Mouse (Mus musculus): Measurements from ENCODE around the gene Lrrc29. TPM values are rescaled to one million over a fixed set of nuclear protein-coding genes. Genes with fewer than 3 reads are reported as not detected.

Gene Lrrc29
- 6.0 to 7.9 TPM (median 7.3 TPM) in 4 replicates for total RNA-seq (2023)

DNA sequence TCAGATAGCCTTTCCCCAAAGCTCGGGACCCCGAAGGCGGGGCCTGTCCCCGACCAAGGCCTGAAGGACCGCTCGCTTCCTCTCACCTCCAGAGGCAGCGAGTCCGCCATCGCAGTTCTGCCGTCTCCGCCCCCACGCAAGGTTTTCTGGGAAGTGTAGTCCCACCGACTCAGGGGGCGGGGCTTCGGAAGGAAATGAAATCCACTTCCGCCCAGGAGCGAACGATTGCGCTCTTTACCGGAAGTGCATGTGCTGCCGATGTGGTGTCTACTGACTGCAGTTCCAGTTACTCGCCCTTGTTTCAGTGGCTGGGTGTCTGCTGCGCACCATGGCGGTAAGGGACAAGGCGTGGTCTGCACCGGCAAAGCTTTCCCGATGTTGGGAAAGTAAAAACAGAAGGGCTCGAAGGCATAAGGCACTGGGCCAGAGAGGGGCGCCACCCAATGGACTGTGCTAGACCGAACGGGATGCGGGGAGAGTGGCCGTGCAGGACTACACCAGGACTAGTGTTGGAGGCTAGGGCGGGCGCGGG lies at the start of gene Lrrc29, which contains the start of gene Tmem208:
Lrrc29 (minus strand) TSS at position 138 of the 532 bp plus-strand sequence.
Tmem208 (plus strand) TSS at position 214 of the 532 bp plus-strand sequence.

DNA sequence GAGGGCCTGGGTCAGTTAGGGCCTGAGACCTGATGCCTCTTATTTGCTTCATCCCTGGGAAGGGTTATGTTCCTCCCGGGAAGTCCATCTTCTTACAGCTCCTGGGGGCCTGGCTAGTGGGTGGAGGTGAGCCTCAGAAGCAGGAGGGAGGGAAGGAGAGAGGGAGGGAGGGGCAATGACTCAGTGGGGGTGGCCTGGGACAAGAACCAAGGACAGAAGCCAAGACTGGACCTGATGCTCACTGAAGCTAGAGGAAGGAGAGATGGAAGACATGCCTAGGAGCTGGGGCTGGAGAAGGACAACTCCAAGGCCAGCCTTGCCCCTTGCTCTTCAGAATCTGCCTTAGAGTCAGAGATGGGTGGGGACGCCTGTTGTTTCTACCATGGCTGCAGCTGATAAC lies 47.0 kb upstream of the Lrrc29 start, which contains the start of gene Plekhg4:
Plekhg4 (plus strand) TSS at position 243 of the 400 bp plus-strand sequence.

DNA sequence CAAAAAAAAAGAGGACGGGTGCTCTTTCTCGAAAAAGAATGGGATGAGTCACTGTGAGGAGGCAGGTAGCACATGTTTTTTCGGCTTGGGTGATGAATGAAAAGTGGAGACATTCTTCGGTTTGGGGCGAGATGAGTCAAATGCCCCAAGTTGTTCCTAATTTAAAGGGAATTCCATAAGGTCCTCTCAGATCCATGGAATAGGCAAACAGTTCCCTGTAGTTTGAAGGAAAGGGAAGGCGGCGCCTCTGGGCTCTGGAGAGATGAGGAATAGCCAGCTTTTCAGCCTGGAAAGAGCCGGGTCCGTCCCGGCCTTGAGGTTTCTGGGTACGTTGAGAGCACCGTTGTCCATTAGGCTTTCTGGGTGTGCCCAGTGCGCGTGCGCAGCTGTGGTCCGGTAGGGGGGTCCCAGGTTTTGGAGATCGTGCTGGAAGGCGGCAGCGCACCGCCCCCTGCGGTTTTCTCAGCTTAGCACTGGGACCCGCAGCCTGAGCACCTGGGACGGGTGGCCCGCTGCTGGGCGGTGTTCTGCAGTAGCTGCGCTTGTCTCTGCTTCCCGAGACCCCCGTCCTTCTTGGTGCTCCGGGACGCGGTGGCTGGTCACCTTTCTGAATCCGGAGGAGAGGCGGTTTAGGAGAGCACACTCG lies 22.5 kb upstream of the Lrrc29 start, which contains the start of gene Slc9a5:
Slc9a5 (plus strand) TSS at position 394 of the 646 bp plus-strand sequence.

DNA sequence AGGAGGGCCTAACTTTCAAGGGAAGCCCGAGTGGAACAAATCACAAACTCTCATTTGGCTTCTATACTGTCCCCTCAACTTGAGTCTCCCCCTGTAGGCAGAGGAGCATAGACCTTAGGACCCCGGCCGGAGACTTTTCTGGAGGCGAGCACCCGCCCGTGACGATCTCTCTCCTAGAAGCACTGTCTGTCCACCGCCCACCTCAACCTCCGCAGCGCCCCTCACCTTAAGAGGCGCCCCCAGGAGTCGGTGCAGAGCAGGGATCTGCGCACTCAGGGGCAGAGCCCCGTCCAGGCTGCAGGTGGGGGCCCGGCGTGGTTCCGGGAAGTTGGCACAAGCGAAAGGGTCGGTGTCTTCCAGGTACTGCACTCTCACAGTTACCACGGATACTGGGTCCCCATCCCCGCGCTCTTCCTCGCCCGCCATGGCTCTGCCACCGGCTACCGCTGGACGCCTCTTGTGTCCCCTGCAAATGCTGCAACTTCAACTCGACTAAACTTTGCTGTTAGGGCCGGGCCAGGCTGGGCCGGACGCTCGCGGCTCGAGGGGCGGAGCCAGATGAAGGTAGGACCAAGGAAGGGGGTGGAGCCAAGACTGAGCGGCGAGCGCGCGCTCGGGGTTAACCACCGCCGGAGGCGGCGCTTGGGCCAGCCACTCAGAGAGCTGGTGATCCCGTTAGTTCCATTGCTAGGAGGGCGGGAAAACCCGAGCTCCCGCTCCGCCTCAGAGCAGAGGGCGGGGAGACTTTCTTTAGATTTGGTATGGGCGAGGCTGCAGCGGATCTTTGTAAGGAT lies 21.5 kb upstream of the Lrrc29 start, which contains the start of gene Fhod1:
Fhod1 (minus strand) TSS at position 526 of the 794 bp plus-strand sequence.

DNA sequence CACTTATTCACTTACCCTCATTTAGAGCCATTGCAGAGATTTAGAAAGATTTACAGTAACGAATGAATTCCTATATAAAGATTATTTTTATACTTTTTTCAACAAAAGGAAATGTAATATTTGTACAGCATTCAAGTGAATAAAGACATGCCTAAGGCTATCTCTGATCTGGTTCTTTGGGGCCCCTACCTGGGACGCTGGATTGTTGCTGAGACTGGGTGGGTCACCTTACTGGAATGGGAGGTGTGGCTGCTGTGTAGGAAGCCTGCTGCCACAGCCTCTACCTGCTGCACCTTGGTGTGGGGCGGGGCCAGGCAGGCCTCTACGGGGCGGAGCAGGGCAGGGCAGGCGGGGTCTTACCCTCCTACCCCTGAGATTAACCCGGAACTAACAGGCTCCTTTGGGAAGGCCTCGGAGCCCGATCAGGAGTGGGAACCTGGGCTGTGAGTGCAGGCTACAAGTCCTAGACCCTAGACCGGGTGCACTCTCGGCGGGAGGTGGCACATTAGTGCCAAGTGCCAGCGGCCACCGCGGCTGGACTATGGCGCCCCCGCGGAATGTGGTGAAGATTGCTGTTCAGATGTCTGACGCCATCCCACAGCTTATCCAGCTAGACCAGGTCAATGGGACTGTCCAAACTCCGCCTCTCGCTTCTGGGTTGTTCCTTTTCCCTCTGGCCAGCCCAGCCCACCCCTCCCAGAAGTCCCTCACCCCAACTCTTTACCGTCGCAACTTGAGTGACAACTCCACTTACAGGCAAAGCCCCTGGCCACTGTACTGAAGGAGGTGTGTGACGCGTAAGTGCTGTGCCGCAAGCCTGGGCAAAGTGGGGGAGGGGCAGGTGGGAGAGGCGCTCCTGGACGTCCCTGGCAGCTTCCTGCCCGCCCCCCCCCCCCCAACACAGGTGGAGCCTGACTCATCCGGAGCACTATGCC lies 20.6 kb downstream of the Lrrc29 start, which contains the start of gene Elmo3:
Elmo3 (plus strand) TSS at position 391 of the 935 bp plus-strand sequence.

DNA sequence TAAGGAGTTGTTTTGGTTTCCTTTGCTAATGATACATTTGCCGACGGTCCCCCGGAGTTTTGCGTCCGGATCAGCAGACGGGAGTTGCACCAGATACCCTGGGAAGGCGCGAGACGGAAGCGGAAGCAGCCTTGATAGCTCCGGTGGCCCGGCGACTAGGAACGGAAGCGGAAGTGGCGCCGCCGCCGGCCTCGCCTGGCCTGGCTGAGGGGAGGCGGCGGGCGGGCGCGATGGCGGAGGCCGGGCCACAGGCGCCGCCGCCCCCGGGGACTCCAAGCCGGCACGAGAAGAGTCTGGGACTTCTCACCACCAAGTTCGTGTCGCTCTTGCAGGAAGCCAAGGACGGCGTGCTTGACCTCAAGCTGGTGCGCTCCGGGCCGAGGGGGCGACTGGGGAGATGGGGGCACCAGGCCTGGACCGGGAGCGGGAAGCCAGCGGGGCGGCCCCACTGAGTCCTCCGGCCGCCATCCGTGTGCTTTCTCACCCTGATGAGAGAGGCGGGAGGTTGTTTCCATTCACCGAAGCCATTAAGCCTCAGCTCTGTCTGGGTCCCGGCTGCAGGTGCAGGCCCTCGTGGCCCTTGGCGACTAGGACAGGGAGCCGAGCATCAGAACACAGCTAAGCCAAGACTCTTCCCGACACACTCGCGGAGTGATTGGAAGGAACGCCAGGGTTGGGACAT lies 28.4 kb downstream of the Lrrc29 start, which contains the start of gene E2f4:
E2f4 (plus strand) TSS at position 153 of the 682 bp plus-strand sequence.

GRCm38 (mm10) chr8:105295895-105296573 lies 30.0 kb downstream of the Lrrc29 start, which contains the start of gene Exoc3l:
Gene Exoc3l, minus strand, starts transcription at chr8:105296101.

DNA sequence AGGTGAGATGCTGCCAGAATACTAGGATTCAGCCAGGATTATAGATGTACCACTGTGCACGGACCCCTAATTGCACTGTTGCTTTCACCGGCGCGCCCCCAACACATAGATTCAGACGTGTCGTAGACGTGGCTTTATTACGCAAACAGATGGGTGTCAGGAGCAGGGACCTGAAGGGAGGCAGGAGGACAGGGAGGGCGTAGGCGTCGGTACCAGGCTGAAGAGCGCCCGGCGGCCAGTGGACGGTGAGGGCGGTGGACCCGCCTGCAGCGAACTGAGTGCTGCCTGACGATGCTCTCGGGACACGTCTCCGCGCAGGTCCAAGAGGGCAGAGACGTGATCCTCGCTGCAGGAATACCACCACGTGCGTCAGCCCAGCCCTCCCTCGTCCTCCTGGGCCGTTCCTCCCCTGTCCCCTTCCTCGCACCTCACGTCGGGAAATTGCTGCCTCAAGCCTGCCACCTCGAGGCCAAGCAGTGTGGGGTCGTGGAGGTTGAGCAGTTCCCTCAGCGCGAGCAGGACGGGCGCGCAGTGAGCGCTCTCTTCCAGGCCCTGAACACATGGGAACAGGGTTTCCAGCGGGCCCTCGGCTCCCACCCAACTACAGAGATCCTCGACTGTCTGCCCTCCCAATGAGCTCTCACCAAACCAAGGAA lies 36.1 kb downstream of the Lrrc29 start, which contains the start of gene 4931428F04Rik:
4931428F04Rik (minus strand) TSS at position 60 of the 656 bp plus-strand sequence.

GRCm38 (mm10) chr8:105275840-105276239 lies 50.2 kb downstream of the Lrrc29 start, which contains the start of gene Nol3:
Gene Nol3, plus strand, starts transcription at chr8:105276140.

DNA sequence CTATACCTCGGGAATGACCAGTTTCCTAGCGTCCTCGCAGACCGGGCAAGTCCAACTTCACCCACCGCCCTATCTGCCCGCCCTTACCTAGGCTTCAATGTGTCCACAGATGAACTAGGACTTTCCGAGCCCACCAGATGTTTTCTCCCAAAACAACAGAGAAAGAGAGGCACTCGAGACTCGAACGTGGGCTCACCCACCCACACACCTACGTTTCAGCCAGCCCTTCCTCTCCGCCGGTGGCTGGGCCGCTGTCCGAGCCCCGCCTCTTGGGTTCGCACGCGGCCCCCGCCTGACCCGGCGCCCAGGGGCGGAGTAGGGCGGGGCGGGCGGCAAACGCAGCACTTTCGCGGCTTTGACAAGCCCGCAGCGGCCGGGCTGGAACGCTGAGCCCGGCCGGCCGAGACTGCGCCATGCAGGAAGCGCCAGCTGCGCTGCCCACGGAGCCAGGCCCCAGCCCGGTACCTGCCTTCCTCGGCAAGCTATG lies 56.6 kb downstream of the Lrrc29 start, which contains the start of gene Hsf4:
Hsf4 (plus strand) TSS at position 341 of the 487 bp plus-strand sequence.

GRCm38 (mm10) chr8:105264024-105264982 lies 61.8 kb downstream of the Lrrc29 start, which contains the start of the genes Tradd and Fbxl8:
Gene Tradd, minus strand, starts transcription at chr8:105264609.
Gene Fbxl8, plus strand, starts transcription at chr8:105264648.

Other genes with a start within 250 kb of the Lrrc29 start
- not detected in 4 replicates for gene Ces3b, start 242.5 kb downstream of the Lrrc29 start, total RNA-seq (2023)
- gene Ces4a, start 194.5 kb downstream of the Lrrc29 start, total RNA-seq (2023) = not detected in 4 replicates
- 87.1 to 101 TPM (median 95.3 TPM) in 4 replicates for gene Cbfb, start 155.6 kb downstream of the Lrrc29 start, total RNA-seq (2023)
- gene D230025D16Rik, start 101.1 kb downstream of the Lrrc29 start, total RNA-seq (2023) = 21.4 to 26.3 TPM (median 23.4 TPM) in 4 replicates
- gene B3gnt9, start 71.1 kb downstream of the Lrrc29 start, total RNA-seq (2023) = 0.32 to 1.0 TPM (median 0.69 TPM) in 4 replicates
- 18.1 to 24.4 TPM (median 22.1 TPM) in 4 replicates for gene Tradd, start 61.7 kb downstream of the Lrrc29 start, total RNA-seq (2023)
- gene Fbxl8, start 61.6 kb downstream of the Lrrc29 start, total RNA-seq (2023) = 6.0 to 8.5 TPM (median 7.7 TPM) in 4 replicates
- gene Hsf4, start 56.5 kb downstream of the Lrrc29 start, total RNA-seq (2023) = 0.33 to 1.2 TPM (median 0.77 TPM) in 4 replicates
- not detected in 4 replicates for gene Nol3, start 50.1 kb downstream of the Lrrc29 start, total RNA-seq (2023)
- gene 4931428F04Rik, start 36.4 kb downstream of the Lrrc29 start, total RNA-seq (2023) = 5.1 to 7.3 TPM (median 6.5 TPM) in 4 replicates
- gene Exoc3l, start 30.2 kb downstream of the Lrrc29 start, total RNA-seq (2023) = 0.79 to 2.5 TPM (median 1.5 TPM) in 4 replicates
- gene E2f4, start 28.6 kb downstream of the Lrrc29 start, total RNA-seq (2023) = 87.8 to 93.0 TPM (median 91.1 TPM) in 4 replicates
- 3.2 to 5.9 TPM (median 4.1 TPM) in 4 replicates for gene Elmo3, start 20.7 kb downstream of the Lrrc29 start, total RNA-seq (2023)
- gene Tmem208, start 76 bp upstream of the Lrrc29 start, total RNA-seq (2023) = 24.2 to 30.2 TPM (median 26.9 TPM) in 4 replicates
- gene Fhod1, start 21.7 kb upstream of the Lrrc29 start, total RNA-seq (2023) = 31.0 to 37.3 TPM (median 34.9 TPM) in 4 replicates
- gene Slc9a5, start 22.6 kb upstream of the Lrrc29 start, total RNA-seq (2023) = 1.5 to 2.0 TPM (median 1.8 TPM) in 4 replicates
- not detected in 4 replicates for gene Plekhg4, start 47.0 kb upstream of the Lrrc29 start, total RNA-seq (2023)
- gene Kctd19, start 87.2 kb upstream of the Lrrc29 start, total RNA-seq (2023) = not detected in 4 replicates
- not detected in 4 replicates for gene Lrrc36, start 87.3 kb upstream of the Lrrc29 start, total RNA-seq (2023)
- gene Tppp3, start 145.2 kb upstream of the Lrrc29 start, total RNA-seq (2023) = 0.48 to 1.0 TPM (median 0.79 TPM) in 3 of 4 replicates, not detected in the other
- 2.7 to 5.8 TPM (median 3.9 TPM) in 4 replicates for gene Zdhhc1, start 170.6 kb upstream of the Lrrc29 start, total RNA-seq (2023)
- 0.32 TPM in 1 of 4 replicates, not detected in the others for gene Hsd11b2, start 192.5 kb upstream of the Lrrc29 start, total RNA-seq (2023)
- gene Atp6v0d1, start 239.8 kb upstream of the Lrrc29 start, total RNA-seq (2023) = 111 to 118 TPM (median 113 TPM) in 4 replicates

Data from B cell, adult 62 days (primary cell).